Mouse (Mus musculus): ENCODE data around the gene Agbl4. TPM values are rescaled to one million over a fixed set of nuclear protein-coding genes. Genes with fewer than 3 reads are reported as not detected.
A peak's percentile ranks its signal among the peaks of the same experiment; 100 is the strongest.

Agbl4 gene
- total RNA-seq, 2 experiments from 2014 or later, result 8.8 to 12.3 TPM

DNA sequence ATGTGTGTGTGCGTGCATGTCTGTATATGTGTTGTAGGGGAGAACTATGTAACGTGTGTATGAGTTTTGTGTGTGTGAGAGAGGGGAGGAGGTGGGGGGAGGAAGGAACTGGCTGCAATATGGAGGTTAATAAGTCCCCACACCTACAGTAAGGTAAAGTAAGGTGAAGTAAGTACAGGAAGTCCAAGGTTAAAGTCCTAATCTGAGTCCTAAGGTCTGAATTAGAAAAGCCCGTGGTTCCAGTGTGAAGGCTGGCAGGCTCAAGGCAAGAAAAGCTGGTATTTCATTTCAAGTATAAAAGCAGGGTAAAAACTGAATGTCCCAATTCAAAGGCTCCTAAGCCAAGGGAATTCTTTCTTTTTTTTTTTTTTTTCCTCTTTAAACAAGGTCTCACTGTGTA, 980.6 kb downstream of the Agbl4 start:
- no peak for DNase-seq (ENCODE audit: low spot score in 2 of 2)

GRCm38 (mm10) chr4:111383101-111383500, 985.6 kb downstream of the Agbl4 start:
- DNase-seq (ENCODE audit: low spot score in 2 of 2), result no peak

DNA sequence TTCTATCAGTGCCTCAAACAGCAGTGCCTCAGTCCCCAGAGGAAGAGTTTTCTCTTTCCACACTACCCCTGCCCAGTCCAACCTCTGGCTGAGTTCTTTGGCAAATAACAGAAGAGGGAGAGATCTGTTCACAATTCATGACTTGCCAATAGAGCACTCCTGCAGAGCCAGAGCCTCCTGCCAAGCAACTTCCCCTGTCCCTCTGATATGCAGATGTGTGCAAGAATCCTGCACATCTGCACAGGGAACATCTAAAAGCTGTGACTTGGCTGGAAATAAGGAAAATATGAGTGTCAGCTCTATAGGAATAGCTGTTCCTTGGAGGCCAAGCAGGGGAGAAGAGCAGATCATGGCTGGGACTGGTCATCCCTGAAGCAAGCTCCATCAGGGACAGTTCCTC, 993.3 kb downstream of the Agbl4 start:
- no peak for DNase-seq (ENCODE audit: low spot score in 2 of 2)

DNA sequence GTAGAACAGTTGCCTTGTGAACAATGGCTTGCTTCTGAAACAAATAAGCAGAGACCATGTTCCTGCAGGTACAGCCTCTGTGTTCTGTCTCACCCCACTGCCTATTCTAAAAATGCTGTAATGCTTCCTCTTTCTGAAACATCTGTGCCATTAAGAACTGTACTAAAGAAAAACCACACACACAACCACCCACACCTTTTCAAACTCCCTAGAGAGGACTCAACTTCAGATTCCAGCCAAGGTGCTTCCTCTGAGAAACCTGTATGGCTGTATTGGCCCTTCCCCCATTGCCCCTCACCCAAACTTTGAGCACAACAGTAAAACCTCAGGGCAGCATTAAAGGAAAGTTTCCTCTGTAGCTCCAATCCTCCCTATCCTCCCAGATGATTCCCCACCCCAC, 1002.3 kb downstream of the Agbl4 start:
- DNase-seq (ENCODE audit: low spot score in 2 of 2), result no peak

- DNase-seq (ENCODE audit: low spot score in 2 of 2), result no peak
Observed at GRCm38 (mm10) chr4:111400676-111401075, 1003.2 kb downstream of the Agbl4 start.

- no peak for DNase-seq (ENCODE audit: low spot score in 2 of 2)
Observed at GRCm38 (mm10) chr4:111403243-111403642, 1005.8 kb downstream of the Agbl4 start.

- no peak for DNase-seq (ENCODE audit: low spot score in 2 of 2)
Observed at GRCm38 (mm10) chr4:111410731-111411130, 1013.3 kb downstream of the Agbl4 start.

DNA sequence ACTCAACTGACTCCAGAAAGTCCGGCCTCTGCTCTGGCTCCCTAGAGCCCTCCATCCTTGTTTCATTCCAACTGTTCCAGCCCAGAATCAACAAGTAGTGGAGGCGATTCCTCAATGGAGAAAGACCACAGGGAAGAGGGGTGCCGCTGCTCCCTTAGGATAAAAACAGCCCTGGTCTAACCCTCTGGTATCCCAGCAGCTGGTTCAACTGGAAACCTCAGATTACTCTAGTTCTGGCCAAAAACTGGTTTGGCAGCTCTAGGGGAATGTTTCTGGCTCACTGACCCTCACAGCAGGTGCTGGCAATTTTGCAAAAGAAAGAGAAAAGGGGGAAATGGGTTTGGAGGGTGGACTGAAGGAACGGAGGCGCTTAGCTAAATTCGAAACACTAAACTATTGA, 1016.9 kb downstream of the Agbl4 start:
- peak; percentile 48 to 60 for DNase-seq (ENCODE audit: low spot score in 2 of 2)

- DNase-seq (ENCODE audit: low spot score in 2 of 2), result peak; percentile 73 to 78
Observed at GRCm38 (mm10) chr4:111414818-111415488, 1017.5 kb downstream of the Agbl4 start, which contains the start of gene Bend5. TSS of gene Bend5 (plus strand) at chr4:111415006.

- no peak for DNase-seq (ENCODE audit: low spot score in 2 of 2)
Observed at GRCm38 (mm10) chr4:111416126-111416525, 1018.7 kb downstream of the Agbl4 start.

GRCm38 (mm10) chr4:111416551-111416950, 1019.1 kb downstream of the Agbl4 start:
- DNase-seq (ENCODE audit: low spot score in 2 of 2), result no peak

DNA sequence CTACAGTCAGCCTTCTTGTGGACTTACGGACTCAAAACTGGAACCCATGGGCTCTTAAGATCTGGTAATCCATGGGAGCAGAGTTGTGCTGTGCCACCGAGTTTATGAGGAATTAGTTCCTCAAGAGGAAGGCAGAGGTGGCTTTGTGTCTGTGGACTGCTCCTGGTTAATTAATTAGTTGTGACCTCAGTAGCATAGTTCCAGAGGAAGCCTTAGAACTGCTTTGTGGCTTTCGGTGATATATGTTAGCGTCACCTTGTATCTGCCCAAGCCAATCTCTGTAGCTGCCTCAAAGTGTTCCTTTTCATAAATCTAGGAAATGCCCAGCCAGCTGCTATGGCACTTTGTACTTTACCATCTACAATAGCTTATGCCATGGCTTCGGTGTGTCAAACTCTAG, 1020.3 kb downstream of the Agbl4 start:
- DNase-seq (ENCODE audit: low spot score in 2 of 2), result no peak

- no peak for DNase-seq (ENCODE audit: low spot score in 2 of 2)
Observed at GRCm38 (mm10) chr4:111419476-111419875, 1022.0 kb downstream of the Agbl4 start.

- DNase-seq (ENCODE audit: low spot score in 2 of 2), result no peak
Observed at GRCm38 (mm10) chr4:111420031-111420430, 1022.6 kb downstream of the Agbl4 start.

DNA sequence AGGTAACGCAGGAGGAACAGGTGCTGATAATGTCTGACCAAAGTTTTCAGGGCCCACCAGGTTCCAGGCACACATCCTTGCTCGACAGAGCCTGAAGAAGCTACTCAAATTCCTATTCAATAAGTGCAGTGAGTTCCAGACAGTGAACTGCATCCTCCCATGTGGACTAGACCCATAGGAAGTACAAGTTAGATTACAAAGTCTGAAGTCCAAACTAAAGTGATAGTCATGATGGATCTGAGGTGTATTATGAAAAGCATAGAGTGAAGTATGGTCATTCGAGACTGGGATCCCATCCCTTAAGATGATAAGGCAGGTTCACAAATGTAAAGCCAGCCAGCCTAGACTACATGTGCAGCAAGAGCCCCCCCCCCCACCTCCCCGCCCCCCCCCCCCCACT, 1023.5 kb downstream of the Agbl4 start:
- DNase-seq (ENCODE audit: low spot score in 2 of 2), result no peak

DNA sequence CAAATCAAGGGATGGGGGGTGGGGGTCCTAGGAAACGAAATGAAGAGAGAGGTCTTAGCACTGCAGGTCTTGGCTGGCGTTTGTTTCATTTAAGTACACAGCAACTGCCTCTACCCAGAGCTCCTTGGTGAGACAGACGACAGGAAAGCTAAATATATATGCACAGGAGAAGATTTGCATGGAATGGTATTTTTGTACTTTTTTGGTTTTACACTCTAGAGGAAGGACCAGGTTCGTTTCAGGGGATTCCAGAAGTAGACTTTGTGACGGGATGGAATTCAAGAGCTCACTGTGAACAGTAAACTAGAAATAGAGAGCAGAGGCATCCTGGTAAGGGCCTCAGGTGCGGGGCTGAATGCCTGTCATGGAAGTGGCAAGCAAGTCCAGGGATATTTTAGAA, 1024.3 kb downstream of the Agbl4 start:
- DNase-seq (ENCODE audit: low spot score in 2 of 2), result no peak

DNA sequence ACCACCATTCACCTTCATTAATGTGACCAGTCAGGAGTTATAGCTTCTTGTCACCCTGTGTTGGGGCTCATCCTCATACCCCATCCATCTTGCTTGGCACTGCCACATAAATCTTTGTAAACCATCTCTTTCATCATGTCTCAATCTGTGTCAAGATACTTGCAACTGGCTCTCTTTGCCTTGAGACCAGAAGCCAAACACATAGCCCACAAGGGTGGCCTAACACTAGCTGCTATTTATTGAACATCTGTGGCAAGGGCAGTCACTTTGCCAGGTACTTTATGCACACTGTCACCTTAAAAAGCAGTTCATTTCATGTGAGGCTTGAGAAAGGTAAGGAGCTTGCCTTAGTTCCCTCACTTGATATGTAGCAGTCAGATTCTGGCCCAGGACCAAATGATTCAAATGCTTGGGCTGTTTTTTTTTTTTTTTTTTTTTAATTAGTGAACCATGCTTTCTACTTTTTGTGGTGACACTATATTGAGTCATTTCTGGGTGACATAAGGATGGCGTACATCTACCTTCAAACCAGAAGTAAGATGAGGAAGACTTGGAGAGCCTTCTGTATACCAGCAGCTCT, 1027.0 kb downstream of the Agbl4 start:
- DNase-seq (ENCODE audit: low spot score in 2 of 2), result no peak

- no peak for DNase-seq (ENCODE audit: low spot score in 2 of 2)
Observed at GRCm38 (mm10) chr4:111425170-111425569, 1027.7 kb downstream of the Agbl4 start.

DNA sequence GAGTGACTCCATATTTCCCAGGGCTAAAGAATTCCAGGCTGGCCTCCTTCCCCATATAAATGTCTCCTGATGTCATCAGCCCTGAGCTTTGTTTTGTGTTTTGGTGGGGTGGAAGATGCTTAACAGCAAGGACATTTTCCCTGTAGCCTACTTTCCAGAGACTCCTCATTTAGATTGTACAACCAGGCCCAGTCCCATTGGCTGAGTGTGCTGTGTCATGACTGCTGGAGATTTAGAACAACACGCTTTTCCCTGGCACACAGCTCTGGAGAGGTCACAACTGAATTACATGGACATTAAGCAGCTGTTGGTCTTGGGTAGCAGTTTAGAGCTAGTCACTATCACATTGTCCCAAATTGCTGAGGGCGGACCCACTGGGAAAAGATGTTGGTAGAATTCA, 1033.7 kb downstream of the Agbl4 start:
- DNase-seq (ENCODE audit: low spot score in 2 of 2), result no peak

GRCm38 (mm10) chr4:111432013-111432412, 1034.6 kb downstream of the Agbl4 start:
- DNase-seq (ENCODE audit: low spot score in 2 of 2), result no peak

GRCm38 (mm10) chr4:111432417-111432816, 1035.0 kb downstream of the Agbl4 start:
- no peak for DNase-seq (ENCODE audit: low spot score in 2 of 2)

DNA sequence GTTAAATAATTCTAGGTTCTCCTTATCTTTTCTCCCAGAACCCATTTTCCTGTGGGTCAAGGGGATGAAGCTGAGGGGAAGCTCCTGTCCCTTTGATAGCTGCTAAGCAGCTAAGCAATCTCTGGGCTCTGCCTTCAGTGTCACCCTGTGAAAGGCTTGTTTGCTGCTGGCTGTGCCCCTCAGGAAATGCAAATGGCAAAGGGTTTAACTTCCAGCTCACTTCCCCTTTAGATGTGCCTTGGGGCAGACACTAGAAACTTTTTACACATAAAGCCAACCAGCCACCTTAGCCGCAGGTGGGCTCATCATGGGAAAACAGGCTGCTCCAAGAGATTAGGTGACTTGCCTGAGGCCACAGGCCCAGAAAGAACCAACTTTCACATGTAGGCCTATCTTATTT, 1044.2 kb downstream of the Agbl4 start:
- no peak for DNase-seq (ENCODE audit: low spot score in 2 of 2)
